Mouse (Mus musculus): ENCODE measurements around the gene Gadd45b. TPM values are rescaled to one million over a fixed set of nuclear protein-coding genes. Genes with fewer than 3 reads are reported as not detected.
A peak's percentile ranks its signal among the peaks of the same experiment; 100 is the strongest.

Gene Gadd45b
- polyA plus RNA-seq, 1 experiment from 2014 or later = 9.0 TPM

DNA sequence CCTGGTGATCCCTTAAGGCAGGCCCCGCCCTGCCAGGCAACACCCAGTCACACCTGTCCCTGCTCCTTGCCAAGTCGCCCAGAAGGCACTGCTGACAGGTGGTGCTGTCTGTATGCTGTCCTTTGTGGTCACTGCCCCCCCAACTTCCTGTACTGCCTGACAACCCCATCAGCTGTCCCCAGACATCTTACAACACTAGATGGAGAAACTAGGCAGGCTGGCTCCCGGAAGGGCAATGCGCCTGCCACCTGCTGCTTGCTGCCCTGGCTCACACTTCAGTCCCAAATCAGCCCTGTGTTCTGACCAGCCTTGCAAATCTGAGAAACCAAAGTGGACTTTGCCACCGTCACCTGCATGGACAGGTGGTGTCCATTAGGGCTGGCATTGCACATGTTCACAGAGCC lies 15.6 kb upstream of the Gadd45b start:
- ATAC-seq (ENCODE audit: low read depth) = no peak
- H3K9ac ChIP-seq = no peak overlapping the region
- H3K36me3 ChIP-seq = peaks cover 58% of the 10 kb centered on the region
- H3K27me3 ChIP-seq = no peaks in the 10 kb centered on the region
- no peak overlapping the region for H3K27ac ChIP-seq (replicated peaks)
- WGBS = 88% methylated on average over 5 of the region's 5 CpGs
- H3K4me2 ChIP-seq = no peak overlapping the region
- peaks cover 37% of the 10 kb centered on the region for H3K4me1 ChIP-seq (replicated peaks)
- H3K4me3 ChIP-seq = no peak overlapping the region
- no peaks in the 10 kb centered on the region for H3K9me3 ChIP-seq

DNA sequence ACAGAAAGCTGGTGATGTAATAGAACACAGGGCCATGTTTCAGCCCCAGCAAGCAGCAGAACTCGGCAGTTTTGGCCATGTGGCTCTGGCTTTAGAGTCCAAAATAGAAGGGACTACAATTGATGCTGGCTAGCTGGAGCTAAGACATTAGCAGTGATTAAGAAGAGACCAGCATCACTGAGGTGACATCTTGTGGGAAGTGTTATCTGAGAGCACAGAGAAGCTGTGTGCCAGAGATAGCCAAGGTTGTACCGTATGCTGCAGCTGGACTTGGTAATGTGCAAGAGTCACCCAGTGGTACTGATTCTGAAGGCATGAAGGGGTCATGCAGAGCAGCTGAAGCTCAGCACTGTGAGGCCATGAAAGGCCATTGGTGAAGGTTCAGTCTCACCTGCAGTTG lies 14.6 kb upstream of the Gadd45b start:
- Histone ChIP-seq H3K9ac (no peak overlapping the region), H3K4me1 (replicated peaks) (peaks cover 37% of the 10 kb centered on the region)

DNA sequence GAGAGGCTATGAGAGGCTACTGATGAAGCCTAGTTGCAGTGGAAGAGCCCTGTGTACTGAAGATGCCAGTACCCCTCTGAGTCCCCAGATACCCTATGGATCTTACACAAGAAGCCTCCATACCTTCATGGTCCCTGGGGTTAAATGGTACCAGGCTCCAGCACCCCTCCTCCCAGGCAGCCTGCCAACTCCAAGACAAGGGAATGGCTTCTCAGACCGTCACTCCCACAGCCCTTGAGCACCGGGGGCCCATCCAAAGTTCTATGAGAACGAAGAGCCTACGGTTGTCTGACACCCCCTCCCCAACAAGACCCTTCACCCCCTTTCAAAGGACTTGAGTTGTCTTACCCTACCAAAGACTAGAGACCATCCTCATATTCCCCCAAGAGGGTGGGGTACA lies 14.1 kb upstream of the Gadd45b start:
- H3K4me1 ChIP-seq (replicated peaks) = peaks cover 37% of the 10 kb centered on the region
- H3K9me3 ChIP-seq = no peaks in the 10 kb centered on the region
- H3K4me3 ChIP-seq = no peak overlapping the region
- peaks cover 43% of the 10 kb centered on the region for H3K36me3 ChIP-seq
- H3K27me3 ChIP-seq = no peaks in the 10 kb centered on the region
- no peak overlapping the region for H3K27ac ChIP-seq (replicated peaks)
- 90% methylated on average over 4 of the region's 4 CpGs for WGBS
- no peak overlapping the region for H3K9ac ChIP-seq
- ATAC-seq (ENCODE audit: low read depth) = no peak
- no peak overlapping the region for H3K4me2 ChIP-seq

More for the DNA sequence above, 14.6 kb upstream of the Gadd45b start:
- Histone ChIP-seq H3K4me3 (no peak overlapping the region), H3K9me3 (no peaks in the 10 kb centered on the region), H3K27ac (replicated peaks) (no peak overlapping the region), H3K36me3 (peaks cover 48% of the 10 kb centered on the region), H3K4me2 (no peak overlapping the region), H3K27me3 (no peaks in the 10 kb centered on the region)
- no peak for ATAC-seq (ENCODE audit: low read depth)
- 86% methylated on average over 2 of the region's 2 CpGs for WGBS

DNA sequence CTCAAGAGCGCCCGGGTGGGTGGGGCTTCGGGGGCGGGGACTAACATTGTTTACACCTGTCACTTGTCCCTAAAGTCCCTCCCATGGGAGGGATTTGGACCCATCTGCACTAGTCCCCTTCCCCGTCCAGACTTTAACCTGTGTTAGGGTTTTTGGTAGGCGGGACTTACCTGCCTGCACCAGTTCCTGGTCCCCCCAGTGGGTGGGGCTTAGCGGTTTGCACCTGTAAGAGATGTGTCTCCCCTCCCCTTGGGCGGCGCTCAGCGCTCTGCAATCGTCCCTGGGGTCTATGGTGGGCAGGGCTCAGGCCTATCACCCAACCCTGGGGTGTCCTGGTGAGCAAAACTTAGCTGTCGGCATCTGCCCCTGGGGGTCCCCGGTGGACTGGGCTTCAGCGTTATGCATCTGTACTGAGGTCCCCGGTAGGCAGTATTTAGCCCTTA lies 12.5 kb upstream of the Gadd45b start:
- Histone ChIP-seq H3K9ac (peak overlapping the region; percentile 91), H3K36me3 (peaks cover 27% of the 10 kb centered on the region), H3K9me3 (no peaks in the 10 kb centered on the region), H3K4me3 (peak overlapping the region; percentile 95), H3K4me2 (peak overlapping the region; percentile 99), H3K27ac (replicated peaks) (peak overlapping the region; percentile 79), H3K4me1 (replicated peaks) (peaks cover 41% of the 10 kb centered on the region), H3K27me3 (no peaks in the 10 kb centered on the region)
- WGBS = 2% methylated on average over 15 of the region's 15 CpGs
- ATAC-seq (ENCODE audit: low read depth) = peak; percentile 45

DNA sequence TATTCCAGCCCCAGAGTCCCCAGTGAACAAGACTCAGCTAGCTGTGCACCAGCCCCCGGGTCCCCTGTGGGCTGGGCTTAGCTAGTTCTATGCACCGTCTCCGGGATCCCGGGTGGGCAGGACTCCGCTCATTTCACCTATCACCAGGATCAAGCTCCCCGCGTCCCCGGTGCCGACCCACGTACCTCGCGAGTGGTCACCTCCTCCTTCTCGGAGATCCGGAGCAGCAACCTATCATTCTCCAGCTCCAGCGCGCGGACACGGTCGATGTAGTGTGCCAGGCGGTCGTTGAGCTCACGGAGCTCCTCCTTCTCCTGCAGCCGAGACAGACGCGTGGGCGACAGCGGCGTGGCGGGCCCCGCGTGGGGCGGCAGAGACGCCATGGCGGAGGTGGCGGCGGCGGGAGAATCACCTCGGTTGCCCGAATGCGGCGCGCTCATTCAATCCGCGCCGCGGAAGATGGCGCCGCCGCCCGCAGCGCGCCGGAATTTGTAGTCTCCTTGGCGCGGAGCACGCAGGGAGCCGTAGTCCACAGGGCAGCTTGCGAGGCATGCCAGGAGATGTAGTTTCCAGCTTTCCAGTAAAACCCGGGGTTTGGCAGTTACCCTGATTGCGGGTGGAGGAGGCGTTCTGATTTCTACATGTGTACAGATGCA lies 12.0 kb upstream of the Gadd45b start, which contains the start of gene Lmnb2:
TSS of gene Lmnb2 (minus strand) at position 467 of the 656 bp plus-strand sequence.
- H3K9ac ChIP-seq = peak within 1 kb of the TSS; percentile 91
- peaks cover 23% of the 10 kb centered on the region for H3K36me3 ChIP-seq
- H3K9me3 ChIP-seq = no peaks in the 10 kb centered on the region
- peak within 1 kb of the TSS; percentile 99 for H3K4me2 ChIP-seq
- under 1% methylated on average over 58 of the region's 61 CpGs for WGBS
- H3K27ac ChIP-seq (replicated peaks) = peak within 1 kb of the TSS; percentile 79
- ATAC-seq (ENCODE audit: low read depth) = peak; percentile 75
- H3K4me3 ChIP-seq = peak within 1 kb of the TSS; percentile 95
- no peaks in the 10 kb centered on the region for H3K27me3 ChIP-seq
- H3K4me1 ChIP-seq (replicated peaks) = peaks cover 41% of the 10 kb centered on the region

DNA sequence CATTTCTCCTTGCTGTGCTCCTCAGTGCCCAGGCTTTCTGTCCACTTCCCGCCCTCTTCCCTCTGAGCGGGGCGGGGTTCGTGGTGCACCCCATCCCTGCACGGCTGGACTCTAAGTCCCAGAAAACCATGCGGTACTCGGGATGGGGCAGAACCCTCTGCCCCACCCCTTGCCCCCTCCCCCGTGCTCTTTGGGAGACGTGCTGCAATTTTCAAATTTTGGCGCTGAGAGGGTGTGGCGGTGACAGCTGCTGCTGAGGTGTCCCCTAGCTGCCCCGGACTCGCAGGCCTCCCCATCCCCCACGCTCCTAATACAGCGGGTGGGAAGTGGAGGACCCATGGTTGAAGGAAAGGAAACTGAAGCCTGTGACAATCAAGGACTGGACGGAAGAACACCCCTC lies 8.0 kb upstream of the Gadd45b start:
- Histone ChIP-seq H3K4me2 (peak overlapping the region; percentile 48), H3K36me3 (no peaks in the 10 kb centered on the region), H3K27me3 (no peaks in the 10 kb centered on the region), H3K27ac (replicated peaks) (no peak overlapping the region), H3K4me1 (replicated peaks) (peaks cover 16% of the 10 kb centered on the region), H3K9me3 (no peaks in the 10 kb centered on the region), H3K9ac (peak overlapping the region; percentile 26), H3K4me3 (peak overlapping the region; percentile 20)
- ATAC-seq (ENCODE audit: low read depth) = no peak
- WGBS = 10% methylated on average over 16 of the region's 16 CpGs

DNA sequence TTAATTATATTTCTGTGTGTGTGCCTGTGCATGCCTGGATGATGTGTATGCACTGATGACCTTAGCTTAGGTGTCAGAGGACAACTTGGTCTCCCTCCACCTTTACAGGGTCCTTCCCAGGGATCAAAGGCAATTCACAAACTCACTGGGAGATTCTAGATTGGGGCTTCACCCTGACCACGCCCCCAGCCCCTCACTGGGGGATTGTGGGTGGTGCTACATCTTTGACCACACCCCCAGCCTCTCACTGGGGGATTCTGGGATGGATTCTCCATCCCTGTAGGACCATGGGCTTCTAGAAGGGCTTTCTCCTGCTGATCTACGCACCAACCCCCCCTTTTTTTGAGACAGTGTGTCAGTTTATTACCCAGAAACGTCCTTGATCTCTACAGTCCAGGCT lies 4.4 kb upstream of the Gadd45b start:
- peaks cover 19% of the 10 kb centered on the region for H3K4me1 ChIP-seq (replicated peaks)
- no peak overlapping the region for H3K27ac ChIP-seq (replicated peaks)
- H3K9ac ChIP-seq = no peak overlapping the region
- peaks cover 2% of the 10 kb centered on the region for H3K27me3 ChIP-seq
- H3K4me2 ChIP-seq = no peak overlapping the region
- ATAC-seq (ENCODE audit: low read depth) = no peak
- H3K9me3 ChIP-seq = no peaks in the 10 kb centered on the region
- WGBS = 34% methylated on average over 3 of the region's 3 CpGs
- H3K36me3 ChIP-seq = no peaks in the 10 kb centered on the region
- H3K4me3 ChIP-seq = no peak overlapping the region

DNA sequence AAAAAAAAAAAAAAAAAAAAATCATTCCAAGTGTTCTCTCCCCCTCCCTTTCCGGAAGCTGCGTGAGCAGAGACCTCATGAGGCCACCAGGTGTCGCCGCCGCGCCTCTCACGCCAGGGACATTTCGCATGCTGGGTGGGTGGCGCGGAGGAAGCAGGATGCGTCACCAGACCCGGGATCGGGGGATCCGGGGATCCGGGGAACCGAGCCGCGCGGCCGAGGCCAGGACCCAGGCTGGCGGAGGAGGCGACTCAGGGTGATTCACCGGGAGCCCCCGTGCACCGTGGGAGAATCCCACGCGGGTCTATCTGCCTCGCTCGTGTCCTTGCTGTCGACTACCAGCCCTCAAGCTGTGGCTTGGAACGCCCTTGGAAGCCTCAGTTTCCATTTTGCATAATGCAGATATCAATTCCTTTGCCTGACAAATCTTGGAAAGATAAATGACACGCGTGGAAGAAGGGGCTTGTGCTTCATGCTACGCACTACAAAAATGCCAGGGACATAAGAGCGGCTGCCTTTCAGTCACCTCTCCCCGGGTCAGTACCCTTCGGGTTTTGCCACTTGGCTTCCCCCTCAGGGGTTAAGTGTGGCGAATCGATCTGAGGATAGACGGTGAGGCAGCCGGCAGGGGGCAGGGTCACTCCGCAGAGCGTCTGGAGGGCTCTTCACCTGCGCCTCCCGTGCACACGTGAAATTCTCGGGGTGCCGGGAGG lies 1.1 kb upstream of the Gadd45b start:
- Histone ChIP-seq H3K36me3 (no peaks in the 10 kb centered on the region), H3K9me3 (no peaks in the 10 kb centered on the region), H3K4me1 (replicated peaks) (peaks cover 47% of the 10 kb centered on the region), H3K9ac (peak overlapping the region; percentile 77), H3K4me2 (peak overlapping the region; percentile 83), H3K27ac (replicated peaks) (peak overlapping the region; percentile 76), H3K27me3 (peaks cover 35% of the 10 kb centered on the region), H3K4me3 (peak overlapping the region; percentile 53)
- peak; percentile 34 for ATAC-seq (ENCODE audit: low read depth)
- WGBS = under 1% methylated on average over 48 of the region's 48 CpGs

DNA sequence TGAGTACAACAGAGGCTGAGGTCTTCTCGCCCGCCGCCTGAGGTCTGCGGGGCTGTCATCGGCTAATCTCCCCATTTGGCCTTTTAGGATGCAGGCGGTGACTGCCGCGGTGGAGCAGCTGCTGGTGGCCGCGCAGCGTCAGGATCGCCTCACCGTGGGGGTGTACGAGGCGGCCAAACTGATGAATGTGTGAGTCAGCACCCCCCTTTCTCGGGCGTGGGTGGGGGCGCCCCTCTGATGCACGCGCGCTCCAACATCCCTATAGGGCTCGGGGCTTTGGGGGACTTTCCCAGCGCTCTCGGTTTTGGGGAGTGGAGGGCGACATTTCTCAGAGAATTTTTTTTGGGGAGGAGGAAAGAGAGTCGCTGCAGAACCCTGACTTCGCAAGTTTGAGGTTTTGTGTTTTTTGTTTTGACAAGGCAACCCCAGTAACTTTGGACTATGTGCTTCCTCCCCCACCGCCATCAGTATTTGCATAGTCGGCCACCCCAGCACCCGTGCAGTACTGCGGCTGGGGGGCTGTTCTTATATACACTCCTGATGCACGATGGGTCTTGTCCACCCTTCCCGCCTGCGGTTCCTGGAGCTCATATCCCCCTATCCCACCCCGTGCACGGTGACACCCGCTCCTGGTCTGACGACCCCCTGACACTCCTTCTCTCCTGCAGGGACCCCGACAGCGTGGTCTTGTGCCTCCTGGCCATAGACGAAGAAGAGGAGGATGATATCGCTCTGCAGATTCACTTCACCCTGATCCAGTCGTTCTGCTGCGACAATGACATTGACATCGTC lies 684 bp downstream of the Gadd45b start:
- Histone ChIP-seq H3K4me2 (peak overlapping the region; percentile 83), H3K27ac (replicated peaks) (no peak overlapping the region), H3K4me3 (peak overlapping the region; percentile 46), H3K4me1 (replicated peaks) (peaks cover 60% of the 10 kb centered on the region), H3K9ac (peak overlapping the region; percentile 73), H3K9me3 (no peaks in the 10 kb centered on the region), H3K36me3 (no peaks in the 10 kb centered on the region), H3K27me3 (peaks cover 52% of the 10 kb centered on the region)
- peak; percentile 19; the same call in 1 of the 2 replicates for ATAC-seq (ENCODE audit: low read depth)
- under 1% methylated on average over 45 of the region's 45 CpGs for WGBS

DNA sequence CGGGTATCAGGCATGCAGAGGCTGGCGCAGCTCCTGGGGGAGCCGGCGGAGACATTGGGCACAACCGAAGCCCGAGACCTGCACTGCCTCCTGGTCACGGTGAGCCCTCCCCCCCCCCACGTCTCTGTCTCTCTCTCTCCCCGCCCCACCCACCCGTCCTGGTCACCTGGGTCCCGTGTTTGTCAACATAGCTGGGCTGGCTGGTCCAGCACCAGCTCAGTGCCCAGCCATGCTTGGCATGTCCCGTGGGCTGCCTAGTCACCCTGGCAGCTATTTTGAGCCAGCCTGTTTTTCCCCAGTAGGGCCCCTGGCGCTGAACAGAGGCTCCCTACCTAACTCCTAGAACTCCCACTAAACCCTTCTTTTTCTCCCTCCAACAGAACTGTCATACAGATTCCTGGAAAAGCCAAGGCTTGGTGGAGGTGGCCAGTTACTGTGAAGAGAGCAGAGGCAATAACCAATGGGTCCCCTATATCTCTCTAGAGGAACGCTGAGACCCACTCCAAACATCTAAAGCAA lies 1.3 kb downstream of the Gadd45b start:
- peak overlapping the region; percentile 73 for H3K9ac ChIP-seq
- peak overlapping the region; percentile 46 for H3K4me3 ChIP-seq
- H3K4me1 ChIP-seq (replicated peaks) = peaks cover 66% of the 10 kb centered on the region
- peaks cover 59% of the 10 kb centered on the region for H3K27me3 ChIP-seq
- no peak for ATAC-seq (ENCODE audit: low read depth)
- no peak overlapping the region for H3K27ac ChIP-seq (replicated peaks)
- H3K36me3 ChIP-seq = no peaks in the 10 kb centered on the region
- 5% methylated on average over 11 of the region's 14 CpGs for WGBS
- peak overlapping the region; percentile 83 for H3K4me2 ChIP-seq
- no peaks in the 10 kb centered on the region for H3K9me3 ChIP-seq

DNA sequence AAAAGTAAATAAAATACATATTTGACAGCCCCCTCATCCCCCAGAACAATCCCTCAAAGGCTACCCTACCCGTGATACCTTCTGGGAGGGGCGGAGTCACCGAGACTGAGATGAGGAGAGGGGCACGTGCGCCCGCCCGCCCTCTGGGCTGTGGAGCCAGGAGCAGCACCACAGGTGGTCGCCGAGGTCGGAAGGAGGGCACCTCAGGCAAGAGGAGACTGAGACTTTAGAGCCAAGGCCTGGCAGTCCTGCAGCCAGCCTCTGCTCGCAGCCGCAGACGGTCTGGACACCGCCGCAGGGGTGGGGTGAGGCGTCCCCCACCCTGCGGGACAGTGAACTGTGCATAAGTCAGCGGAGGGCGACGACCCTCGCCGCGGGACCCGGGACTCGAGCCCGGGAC lies 1.8 kb downstream of the Gadd45b start:
- Histone ChIP-seq H3K9ac (no peak overlapping the region), H3K4me2 (peak overlapping the region; percentile 83), H3K9me3 (no peaks in the 10 kb centered on the region), H3K27ac (replicated peaks) (no peak overlapping the region), H3K4me1 (replicated peaks) (peaks cover 71% of the 10 kb centered on the region), H3K4me3 (peak overlapping the region; percentile 46), H3K27me3 (peaks cover 63% of the 10 kb centered on the region), H3K36me3 (no peaks in the 10 kb centered on the region)
- ATAC-seq (ENCODE audit: low read depth) = no peak
- under 1% methylated on average over 26 of the region's 26 CpGs for WGBS

DNA sequence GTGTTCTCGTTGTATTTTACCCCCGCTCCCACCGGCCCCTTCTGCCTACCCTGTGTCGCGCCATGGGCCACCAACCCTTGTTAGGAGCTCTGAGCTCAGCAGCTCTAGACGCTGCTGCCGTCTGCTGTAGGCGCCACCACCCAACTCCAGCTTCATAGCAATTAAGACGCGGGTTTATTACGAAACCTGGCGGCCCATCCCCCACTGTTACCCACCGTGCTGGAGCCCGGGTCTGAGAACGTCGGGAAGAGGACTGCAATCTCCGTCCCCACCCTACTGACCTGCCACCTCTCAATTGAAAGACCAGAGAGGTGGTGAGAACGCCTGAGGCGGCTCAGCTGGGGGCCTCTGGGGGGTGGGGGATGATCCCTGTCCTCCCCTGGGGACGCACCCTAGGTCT lies 2.3 kb downstream of the Gadd45b start:
- Histone ChIP-seq H3K9me3 (no peaks in the 10 kb centered on the region), H3K4me3 (peak overlapping the region; percentile 46), H3K9ac (peak overlapping the region; percentile 54; the same call in 1 of the 2 replicates), H3K36me3 (no peaks in the 10 kb centered on the region), H3K27me3 (peaks cover 68% of the 10 kb centered on the region), H3K27ac (replicated peaks) (no peak overlapping the region), H3K4me2 (peak overlapping the region; percentile 83), H3K4me1 (replicated peaks) (peaks cover 76% of the 10 kb centered on the region)
- ATAC-seq (ENCODE audit: low read depth) = no peak
- WGBS = 1% methylated on average over 20 of the region's 20 CpGs

Measured in neural tube, embryonic 13.5 days (tissue).